In genomic region chr9:107288711-107289110, GRCm38 (mm10) we compare ENCODE assay signal across 8 mouse cellular contexts. TPM values are rescaled to one million over a fixed set of nuclear protein-coding genes. Genes with fewer than 3 reads are reported as not detected.
DNase-seq lines count a peak whose midpoint lies in the region; ATAC-seq lines count a peak whose summit lies in the region.

No protein-coding gene starts in this region.

- H3K4me3 ChIP-seq in heart, embryonic 12.5 days: peak overlapping the region; percentile 58
- peak overlapping the region; percentile 47 for H3K4me3 ChIP-seq in intestine, embryonic 14.5 days (ENCODE audit: low read depth, low read length)
- H3K4me3 ChIP-seq in lung, embryonic 15.5 days: peak overlapping the region; percentile 50

- H3K27me3 ChIP-seq in heart, embryonic 12.5 days (replicated peaks): 0 out of 2 replicates have a peak, but pooled peaks cover 6% of the 10 kb centered on the region
- H3K27me3 ChIP-seq in intestine, embryonic 14.5 days (replicated peaks; ENCODE audit: control insufficient read depth, insufficient read depth, low read length): 0 out of 2 replicates have a peak, but pooled peaks cover 5% of the 10 kb centered on the region
- no peaks in the 10 kb centered on the region for H3K27me3 ChIP-seq in lung, embryonic 15.5 days

- 32% methylated on average over 8 of the region's 8 CpGs for WGBS in heart, embryonic 12.5 days
- WGBS in intestine, embryonic 14.5 days: 30% methylated on average over 8 of the region's 8 CpGs
- WGBS in lung, embryonic 15.5 days: 26% methylated on average over 8 of the region's 8 CpGs

- H3K27ac ChIP-seq in heart, embryonic 12.5 days (ENCODE audit: poor library complexity, severe bottlenecking): 0 out of 2 replicates have a peak overlapping the region, but pooled peaks have one; percentile 9
- no peak overlapping the region for H3K27ac ChIP-seq in intestine, embryonic 14.5 days (ENCODE audit: low read depth)
- peak overlapping the region; percentile 76 for H3K27ac ChIP-seq in lung, embryonic 15.5 days

- ATAC-seq in heart, embryonic 12.5 days (ENCODE audit: insufficient number of reproducible peaks, low FRiP score): peak; percentile 63; the same call in 1 of the 2 replicates
- peak; percentile 51 for ATAC-seq in common myeloid progenitor, adult 5-6 weeks (replicated peaks; ENCODE audit: low read depth, poor library complexity, severe bottlenecking)
- ATAC-seq in intestine, embryonic 14.5 days (replicated peaks; ENCODE audit: low FRiP score, low TSS enrichment, low read depth): peak; percentile 58
- ATAC-seq in lung, embryonic 15.5 days (ENCODE audit: borderline replicate concordance, extremely low read depth, low FRiP score, low TSS enrichment): no peak

- 0 out of 2 replicates have a peak overlapping the region, but pooled peaks have one; percentile 69 for H3K9ac ChIP-seq in heart, embryonic 12.5 days
- H3K9ac ChIP-seq in intestine, embryonic 14.5 days (ENCODE audit: low read length): peak overlapping the region; percentile 34; the same call in 1 of the 2 replicates
- peak overlapping the region; percentile 36 for H3K9ac ChIP-seq in lung, embryonic 15.5 days

- no peak for DNase-seq in heart, adult 18-20 months
- no peak for DNase-seq in intestine, embryonic 14.5 days (ENCODE audit: low spot score)
- peak; percentile 43 to 49 for DNase-seq in spleen, adult 18-20 months
- DNase-seq in adrenal gland, postnatal 14 days: no peak
- no peak for DNase-seq in gastrocnemius, postnatal 25 days

- H3K36me3 ChIP-seq in heart, embryonic 12.5 days: no peaks in the 10 kb centered on the region
- H3K36me3 ChIP-seq in intestine, embryonic 14.5 days (ENCODE audit: control insufficient read depth, insufficient read depth, low read length): no peaks in the 10 kb centered on the region
- H3K36me3 ChIP-seq in lung, embryonic 15.5 days: no peaks in the 10 kb centered on the region

- peaks cover 17% of the 10 kb centered on the region for H3K4me1 ChIP-seq in heart, embryonic 12.5 days (replicated peaks)
- H3K4me1 ChIP-seq in intestine, embryonic 14.5 days (replicated peaks; ENCODE audit: control insufficient read depth, insufficient read depth, low read length): peaks cover 8% of the 10 kb centered on the region; the same call in 1 of the 2 replicates
- H3K4me1 ChIP-seq in lung, embryonic 15.5 days: peaks cover 29% of the 10 kb centered on the region

- H3K4me2 ChIP-seq in heart, embryonic 12.5 days: peak overlapping the region; percentile 95
- H3K4me2 ChIP-seq in intestine, embryonic 14.5 days (ENCODE audit: low read length): peak overlapping the region; percentile 77
- H3K4me2 ChIP-seq in lung, embryonic 15.5 days: peak overlapping the region; percentile 91

- no peaks in the 10 kb centered on the region for H3K9me3 ChIP-seq in heart, embryonic 12.5 days (replicated peaks)
- no peaks in the 10 kb centered on the region for H3K9me3 ChIP-seq in intestine, embryonic 14.5 days (ENCODE audit: control insufficient read depth, low read length)
- H3K9me3 ChIP-seq in lung, embryonic 15.5 days: no peaks in the 10 kb centered on the region

RNA-seq across cellular contexts. Expression of gene Mapkapk3, which starts 1.0 kb away (rescaled TPM):
- 7.1 and 7.3 TPM in 2 replicates for polyA plus RNA-seq in heart, embryonic 12.5 days (2016; fragmentation: Nextera tagmentation; extraction: Ambion mirVana)
- 10 to 100 TPM; 29.4 to 30.3 TPM for total RNA-seq in heart, adult 18-20 months (2021)
- 61.4 and 71.9 TPM in 2 replicates for total RNA-seq in common myeloid progenitor, adult 5-6 weeks (2017)
- 21.2 and 23.2 TPM in 2 replicates for polyA plus RNA-seq in intestine, embryonic 14.5 days (2014; fragmentation: Nextera tagmentation; extraction: Ambion mirVana)
- 13.3 and 17.8 TPM in 2 replicates for polyA plus RNA-seq in lung, embryonic 15.5 days (2015; fragmentation: Nextera tagmentation; extraction: Ambion mirVana)
- total RNA-seq in adrenal gland, postnatal 14 days (2021): 34.9 and 42.8 TPM in 2 replicates
- 10 to 100 TPM; 27.7 to 32.1 TPM for total RNA-seq in gastrocnemius, postnatal 25 days (2021)

RNA-seq across cellular contexts. Expression of gene Cish, which starts 7.1 kb away (rescaled TPM):
- polyA plus RNA-seq in heart, embryonic 12.5 days (2016; fragmentation: Nextera tagmentation; extraction: Ambion mirVana): 15.6 and 16.4 TPM in 2 replicates
- total RNA-seq in heart, adult 18-20 months (2021): 100 to 1,000 TPM; 120 to 131 TPM
- total RNA-seq in common myeloid progenitor, adult 5-6 weeks (2017): 0.27 and 0.39 TPM in 2 replicates
- 8.9 and 9.6 TPM in 2 replicates for polyA plus RNA-seq in intestine, embryonic 14.5 days (2014; fragmentation: Nextera tagmentation; extraction: Ambion mirVana)
- 15.4 and 16.4 TPM in 2 replicates for polyA plus RNA-seq in lung, embryonic 15.5 days (2015; fragmentation: Nextera tagmentation; extraction: Ambion mirVana)
- 20.5 and 63.5 TPM in 2 replicates for total RNA-seq in adrenal gland, postnatal 14 days (2021)
- 100 to 1,000 TPM in 1 of 2 experiments, 1 to 10 TPM in 1; 2.3 to 100 TPM for total RNA-seq in gastrocnemius, postnatal 25 days (2021)

RNA-seq across cellular contexts. Expression of gene Hemk1, which starts 49.4 kb away (rescaled TPM):
- polyA plus RNA-seq in heart, embryonic 12.5 days (2016; fragmentation: Nextera tagmentation; extraction: Ambion mirVana): 11.4 and 13.4 TPM in 2 replicates
- 10 to 100 TPM; 20.4 to 22.7 TPM for total RNA-seq in heart, adult 18-20 months (2021)
- total RNA-seq in common myeloid progenitor, adult 5-6 weeks (2017): 8.1 and 16.1 TPM in 2 replicates
- polyA plus RNA-seq in intestine, embryonic 14.5 days (2014; fragmentation: Nextera tagmentation; extraction: Ambion mirVana): 10.4 and 12.8 TPM in 2 replicates
- 9.7 and 11.4 TPM in 2 replicates for polyA plus RNA-seq in lung, embryonic 15.5 days (2015; fragmentation: Nextera tagmentation; extraction: Ambion mirVana)
- 23.1 and 23.9 TPM in 2 replicates for total RNA-seq in adrenal gland, postnatal 14 days (2021)
- 10 to 100 TPM; 12.8 to 15.7 TPM for total RNA-seq in gastrocnemius, postnatal 25 days (2021)

RNA-seq across cellular contexts. Expression of gene 6430571L13Rik, which starts 51.7 kb away (rescaled TPM):
- 0.55 and 1.1 TPM in 2 replicates for polyA plus RNA-seq in heart, embryonic 12.5 days (2016; fragmentation: Nextera tagmentation; extraction: Ambion mirVana)
- 1 to 10 TPM; 3.5 to 5.3 TPM for total RNA-seq in heart, adult 18-20 months (2021)
- total RNA-seq in common myeloid progenitor, adult 5-6 weeks (2017): 0.23 and 0.44 TPM in 2 replicates
- polyA plus RNA-seq in intestine, embryonic 14.5 days (2014; fragmentation: Nextera tagmentation; extraction: Ambion mirVana): 0.28 and 0.31 TPM in 2 replicates
- polyA plus RNA-seq in lung, embryonic 15.5 days (2015; fragmentation: Nextera tagmentation; extraction: Ambion mirVana): 0.47 and 0.79 TPM in 2 replicates
- total RNA-seq in adrenal gland, postnatal 14 days (2021): 2.3 and 2.8 TPM in 2 replicates
- 10 to 100 TPM; 34.1 to 44.0 TPM for total RNA-seq in gastrocnemius, postnatal 25 days (2021)

RNA-seq across cellular contexts. Expression of gene Dock3, which starts 57.0 kb away (rescaled TPM):
- 0.91 and 1.3 TPM in 2 replicates for polyA plus RNA-seq in heart, embryonic 12.5 days (2016; fragmentation: Nextera tagmentation; extraction: Ambion mirVana)
- 10 to 100 TPM; 10.8 to 11.0 TPM for total RNA-seq in heart, adult 18-20 months (2021)
- 0.23 and 1.6 TPM in 2 replicates for total RNA-seq in common myeloid progenitor, adult 5-6 weeks (2017)
- 0.57 and 0.82 TPM in 2 replicates for polyA plus RNA-seq in intestine, embryonic 14.5 days (2014; fragmentation: Nextera tagmentation; extraction: Ambion mirVana)
- polyA plus RNA-seq in lung, embryonic 15.5 days (2015; fragmentation: Nextera tagmentation; extraction: Ambion mirVana): 0.27 and 0.29 TPM in 2 replicates
- 3.4 and 4.2 TPM in 2 replicates for total RNA-seq in adrenal gland, postnatal 14 days (2021)
- total RNA-seq in gastrocnemius, postnatal 25 days (2021): under 1 TPM in 1 of 2 experiments, not detected in 1; 0.13 TPM

Comparison
In these comparisons a context has a peak if more than half of its experiments do, and no peak if none do; other contexts are left out.
1. DNase-seq: peak in spleen, adult 18-20 months (2 of 2); none in heart, adult 18-20 months (0 of 2), intestine, embryonic 14.5 days (single experiment), adrenal gland, postnatal 14 days (single experiment) and gastrocnemius, postnatal 25 days (single experiment).
2. Peak in every context shown above with its lines, with median percentiles within 50 percentile points of each other: H3K4me2 ChIP-seq, H3K4me3 ChIP-seq and H3K9ac ChIP-seq.